Mouse (Mus musculus) CD4-positive naive resting alpha-beta T cell, adult 76 days (primary cell): ENCODE data around the gene Tspan14. TPM values are rescaled to one million over a fixed set of nuclear protein-coding genes. Genes with fewer than 3 reads are reported as not detected.

Experiments
- total RNA-seq: library from RNA; stranded (reverse); gene quantifications from one replicate; pipeline ENCODE4 v1.2.4, GENCODE M21; 2023

Gene Tspan14
- total RNA-seq = 115 TPM

DNA sequence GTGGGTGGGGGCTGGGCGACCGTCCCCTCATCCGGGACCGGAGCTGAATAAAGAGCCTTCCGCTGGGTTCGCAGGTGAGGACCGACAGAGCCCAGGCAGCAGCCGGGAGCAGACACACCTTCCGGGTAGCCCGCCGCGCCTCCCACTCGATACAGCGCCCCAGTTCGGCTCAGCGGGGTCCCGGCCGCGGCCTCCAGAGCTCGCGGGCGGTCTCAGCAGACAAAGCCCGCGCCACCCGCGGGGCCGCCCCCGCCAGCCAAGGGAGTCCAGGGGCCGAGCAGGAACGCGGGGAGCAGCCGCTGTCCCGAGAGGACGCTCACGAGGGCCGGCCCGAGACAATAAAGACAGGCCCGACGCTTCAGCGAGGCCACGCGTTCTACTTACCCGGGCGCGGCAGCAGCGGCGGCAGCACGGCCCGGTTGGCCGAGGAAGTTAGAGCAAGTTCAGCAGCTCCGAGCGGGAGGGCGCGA is at the start of gene Tspan14:
Tspan14 (minus strand) TSS at position 416 of the 470 bp plus-strand sequence.

DNA sequence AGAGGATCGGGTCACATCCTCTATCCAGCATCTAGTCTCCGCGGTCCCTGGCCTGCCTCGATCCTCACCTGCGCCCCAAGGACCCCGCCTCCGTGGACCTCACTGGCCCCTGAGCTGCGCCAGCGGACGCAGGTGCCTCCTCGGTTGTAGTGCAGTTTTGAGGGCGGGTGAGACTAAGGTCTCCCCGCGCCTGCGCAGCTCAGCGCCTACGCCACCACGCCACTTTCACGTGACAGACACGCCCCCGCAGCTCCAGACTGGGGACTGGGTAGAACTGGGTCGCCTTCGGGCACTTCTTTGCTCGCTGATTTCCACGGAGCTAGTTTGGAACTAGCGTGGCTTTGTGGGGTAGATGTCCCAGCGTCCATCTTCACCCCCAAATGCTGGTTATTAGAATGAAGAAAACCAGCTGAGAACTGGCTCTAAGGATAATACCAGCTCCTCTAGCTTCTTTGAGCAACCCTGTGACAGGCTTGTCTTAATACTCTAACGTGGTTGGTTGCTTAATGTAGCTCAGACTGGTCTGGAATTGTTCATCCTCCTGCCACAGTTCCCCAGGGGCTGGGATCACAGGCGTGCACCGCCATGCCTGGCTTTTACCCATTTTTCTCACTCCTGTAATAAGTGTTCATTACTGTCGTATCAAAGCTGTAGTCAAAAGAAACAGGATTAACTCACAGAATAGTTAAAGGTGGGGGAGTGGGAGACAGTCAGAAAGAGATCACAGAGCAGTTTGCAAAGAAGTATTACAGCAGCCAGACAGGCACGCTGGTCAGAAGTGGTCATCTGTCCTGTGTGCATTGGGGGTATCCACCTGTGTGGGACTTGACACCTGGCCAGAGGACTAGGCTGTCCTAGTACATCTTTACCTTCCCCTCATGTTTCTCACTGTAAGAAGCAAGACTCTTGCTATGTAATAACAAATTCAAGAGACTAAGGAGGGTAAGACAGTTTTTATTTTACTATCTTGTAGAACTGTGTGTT is 47.3 kb upstream of the Tspan14 start, which contains the start of gene Fam213a:
Fam213a (minus strand) TSS at position 159 of the 984 bp plus-strand sequence.

DNA sequence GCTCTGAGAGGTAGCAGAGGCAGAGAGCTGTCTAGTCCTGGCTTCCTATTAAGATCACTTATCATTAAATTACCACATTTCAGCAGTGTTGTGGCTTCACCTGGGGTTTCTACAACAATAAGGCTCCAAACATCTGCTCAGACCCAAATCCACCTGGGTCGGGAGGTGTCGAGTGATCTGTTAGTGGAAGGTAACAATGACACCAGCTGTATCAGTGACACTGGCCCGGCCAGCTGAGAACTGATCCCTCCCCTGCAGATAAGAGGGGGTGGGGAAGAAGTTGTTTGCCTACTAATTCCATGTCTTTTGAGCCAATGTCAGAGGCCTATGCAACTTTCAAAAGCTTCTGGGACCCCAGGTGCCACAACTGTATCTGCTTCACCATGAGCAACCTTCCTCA is 73.4 kb downstream of the Tspan14 start, which contains the start of gene Sh2d4b:
Sh2d4b (minus strand) TSS at position 71 of the 400 bp plus-strand sequence.

Other genes with a start within 250 kb of the Tspan14 start
- gene Sh2d4b, start 73.5 kb downstream of the Tspan14 start, total RNA-seq = 11.1 TPM
- gene Fam213a, start 47.0 kb upstream of the Tspan14 start, total RNA-seq = 11.5 TPM
- not detected for gene Dydc2, start 102.4 kb upstream of the Tspan14 start, total RNA-seq
- gene Dydc1, start 106.1 kb upstream of the Tspan14 start, total RNA-seq = not detected
- gene Mat1a, start 138.2 kb upstream of the Tspan14 start, total RNA-seq = not detected
- not detected for gene Sftpa1, start 165.0 kb upstream of the Tspan14 start, total RNA-seq
- not detected for gene Mbl1, start 184.7 kb upstream of the Tspan14 start, total RNA-seq
- not detected for gene Sftpd, start 218.3 kb upstream of the Tspan14 start, total RNA-seq